Mouse (Mus musculus) embryo, embryonic 9.5 days (tissue): ENCODE data around the gene Dqx1.
A peak's percentile ranks its signal among the peaks of the same experiment; 100 is the strongest.

ENCODE experiments used
- DNase-seq: peaks from one replicate; pipeline ENCODE4 v3.0.0-alpha.2; 2017; ENCODE audit errors: extremely low spot score

Gene Dqx1

GRCm38 (mm10) chr6:83033249-83034185, 24.1 kb upstream of the Dqx1 start, which contains the start of the genes Dok1 and Loxl3:
Dok1 (minus strand) TSS chr6:83033471.
Loxl3 (plus strand) TSS chr6:83034173.
- peak; percentile 82 for DNase-seq

DNA sequence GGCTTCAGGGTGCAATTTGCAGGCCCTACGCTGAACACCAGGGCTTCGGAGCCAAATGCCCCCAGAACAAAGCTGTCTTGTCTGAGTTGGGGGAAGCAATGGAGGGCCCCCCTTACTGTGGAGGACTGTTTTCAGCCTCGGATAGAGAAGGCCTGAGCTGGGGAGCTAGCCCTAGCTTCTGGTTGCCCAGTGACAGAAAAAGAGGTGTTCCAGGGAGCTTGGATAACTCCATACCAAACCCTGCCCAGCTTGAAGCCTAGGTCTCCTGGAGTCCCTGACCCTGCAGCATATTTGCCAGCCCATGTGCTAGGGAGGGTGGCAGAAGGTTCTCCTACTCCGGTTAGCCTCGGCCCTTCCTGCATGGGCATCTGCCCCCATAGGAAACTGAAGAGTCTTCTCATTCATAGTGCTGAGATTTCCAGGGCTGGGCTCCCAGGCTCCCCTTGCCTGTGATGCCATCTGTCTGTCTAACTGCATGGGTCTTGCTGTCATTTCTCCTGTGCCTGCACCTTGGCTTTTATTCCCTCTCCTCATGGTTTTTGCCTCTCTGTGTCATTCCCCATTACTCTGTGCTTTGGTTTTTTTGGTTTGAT, 23.1 kb upstream of the Dqx1 start:
- DNase-seq: no peak

DNA sequence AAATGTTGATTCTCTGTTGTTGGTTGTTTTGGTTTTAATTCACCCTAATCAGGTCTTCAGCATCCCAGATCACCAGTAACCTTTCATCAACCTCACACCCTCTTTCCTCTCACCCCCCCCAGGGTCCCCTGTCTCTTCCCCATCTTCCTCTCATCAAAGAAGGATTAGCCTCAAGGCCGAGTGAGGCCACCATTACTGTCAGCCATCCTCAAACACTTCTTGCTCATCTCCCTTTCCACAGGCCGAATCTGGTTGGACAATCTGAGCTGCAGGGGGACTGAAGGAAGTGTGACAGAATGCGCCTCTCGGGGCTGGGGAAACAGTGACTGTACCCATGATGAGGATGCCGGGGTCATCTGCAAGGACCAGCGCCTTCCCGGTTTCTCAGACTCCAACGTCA, 20.5 kb upstream of the Dqx1 start:
- DNase-seq: no peak

DNA sequence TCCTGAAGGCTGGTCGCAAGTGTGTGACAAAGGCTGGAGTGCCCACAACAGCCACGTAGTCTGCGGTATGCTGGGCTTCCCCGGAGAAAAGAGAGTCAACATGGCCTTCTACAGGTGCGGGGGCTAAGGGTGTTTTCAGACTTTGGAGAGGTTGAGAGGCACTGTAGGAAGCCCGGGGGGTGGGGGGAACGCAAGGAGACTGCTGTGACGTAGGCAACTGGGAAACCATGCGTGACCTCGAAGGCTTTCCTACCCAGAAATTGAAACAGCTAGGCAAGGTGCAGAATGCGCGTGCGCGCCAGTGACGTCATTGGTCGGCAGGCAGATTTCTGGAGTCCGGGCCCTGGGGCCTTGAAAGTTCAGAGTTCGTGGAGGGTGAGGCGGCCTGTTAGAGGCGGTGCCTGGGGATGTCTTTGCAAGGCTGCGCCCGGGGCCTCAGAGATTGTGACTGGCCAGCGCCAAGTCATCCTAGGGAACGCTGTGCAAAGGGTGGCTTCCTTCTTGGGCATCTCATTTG, 19.1 kb upstream of the Dqx1 start:
- peak; percentile 94 for DNase-seq

GRCm38 (mm10) chr6:83040601-83041000, 17.0 kb upstream of the Dqx1 start:
- DNase-seq: no peak

GRCm38 (mm10) chr6:83043561-83043960, 14.1 kb upstream of the Dqx1 start:
- no peak for DNase-seq

- no peak for DNase-seq
Measured at GRCm38 (mm10) chr6:83043993-83044392, 13.7 kb upstream of the Dqx1 start.

GRCm38 (mm10) chr6:83044742-83045141, 12.9 kb upstream of the Dqx1 start:
- no peak for DNase-seq

DNA sequence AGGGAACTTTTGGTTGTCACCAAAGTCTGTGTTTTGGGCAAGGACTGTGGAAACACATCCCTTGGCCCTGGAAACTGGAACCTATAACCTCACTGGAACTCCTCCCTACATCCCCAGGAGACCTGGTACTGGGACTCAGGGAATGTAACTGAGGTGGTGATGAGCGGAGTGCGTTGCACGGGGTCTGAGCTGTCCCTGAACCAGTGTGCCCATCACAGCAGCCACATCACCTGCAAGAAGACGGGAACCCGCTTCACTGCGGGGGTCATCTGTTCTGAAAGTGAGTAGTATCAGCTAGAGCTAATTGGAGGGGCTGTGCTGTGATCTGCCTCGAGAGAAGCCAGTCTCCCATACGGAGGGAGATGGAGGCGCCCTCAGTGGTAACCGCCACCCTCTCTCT, 8.3 kb upstream of the Dqx1 start:
- DNase-seq: no peak

GRCm38 (mm10) chr6:83053136-83053960, 4.3 kb upstream of the Dqx1 start:
- peak; percentile 64 for DNase-seq

DNA sequence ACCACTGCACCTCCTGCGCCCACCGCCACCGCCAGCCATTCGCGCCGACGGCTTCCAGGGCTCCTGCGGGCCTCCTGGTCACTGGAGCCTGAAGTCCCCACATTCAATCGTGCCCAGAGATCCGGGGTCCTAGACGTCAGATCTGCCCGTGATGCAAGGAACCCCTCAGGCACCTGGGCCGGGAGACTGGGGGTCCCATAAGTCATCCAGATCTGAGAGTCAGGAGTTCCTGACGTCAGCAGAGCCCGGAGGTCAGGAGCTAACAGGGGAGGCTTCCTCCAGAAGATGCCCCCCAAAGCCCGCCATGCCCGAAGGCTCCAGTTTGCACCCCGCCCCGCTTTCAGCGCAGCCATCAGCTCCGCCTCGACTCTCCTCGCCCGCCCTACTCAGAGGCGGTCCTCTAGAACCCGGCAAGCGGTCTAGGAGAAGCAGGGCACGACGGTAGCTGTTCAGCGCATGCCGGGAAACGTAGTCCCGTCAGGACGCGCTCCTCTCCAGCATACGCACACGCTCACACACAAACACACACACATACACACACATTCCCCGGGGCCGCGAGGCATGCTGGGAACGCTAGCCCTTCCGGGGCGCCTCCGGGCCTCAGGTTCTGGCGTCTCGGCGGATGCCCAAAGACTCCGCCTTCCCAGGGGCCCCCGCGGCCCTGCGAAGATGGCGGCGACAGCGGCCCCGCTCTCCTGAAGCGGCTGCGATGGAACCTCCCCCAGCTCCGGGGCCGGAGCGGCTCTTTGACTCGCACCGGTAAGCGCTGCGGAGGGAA, 3.4 kb upstream of the Dqx1 start, which contains the start of gene Aup1:
Gene Aup1 (plus strand): TSS at position 448 of the 778 bp plus-strand sequence.
- DNase-seq: peak; percentile 99

DNA sequence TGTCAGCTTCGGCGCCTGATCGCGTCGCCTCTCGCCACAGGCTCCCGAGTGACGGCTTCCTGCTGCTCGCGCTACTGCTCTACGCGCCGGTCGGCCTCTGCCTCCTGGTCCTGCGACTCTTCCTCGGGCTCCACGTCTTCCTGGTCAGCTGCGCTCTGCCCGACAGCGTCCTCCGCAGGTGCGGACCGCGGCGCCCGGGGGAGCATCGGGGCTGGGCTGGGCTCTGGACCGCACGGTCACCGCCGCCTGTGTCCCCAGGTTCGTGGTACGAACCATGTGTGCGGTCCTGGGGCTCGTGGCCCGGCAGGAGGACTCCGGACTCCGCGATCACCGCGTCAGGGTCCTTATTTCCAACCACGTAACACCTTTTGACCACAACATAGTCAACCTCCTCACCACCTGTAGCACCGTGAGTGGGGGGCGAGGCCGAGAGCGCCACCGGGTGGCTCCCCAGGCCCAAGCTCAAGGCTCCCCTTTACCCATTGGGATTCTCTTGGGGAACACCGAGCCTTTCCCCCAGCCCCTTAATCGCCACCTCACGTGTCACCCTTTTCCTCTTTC, 2.7 kb upstream of the Dqx1 start, which contains the start of gene Htra2:
Gene Htra2 (minus strand): TSS at position 403 of the 561 bp plus-strand sequence.
- DNase-seq: no peak

DNA sequence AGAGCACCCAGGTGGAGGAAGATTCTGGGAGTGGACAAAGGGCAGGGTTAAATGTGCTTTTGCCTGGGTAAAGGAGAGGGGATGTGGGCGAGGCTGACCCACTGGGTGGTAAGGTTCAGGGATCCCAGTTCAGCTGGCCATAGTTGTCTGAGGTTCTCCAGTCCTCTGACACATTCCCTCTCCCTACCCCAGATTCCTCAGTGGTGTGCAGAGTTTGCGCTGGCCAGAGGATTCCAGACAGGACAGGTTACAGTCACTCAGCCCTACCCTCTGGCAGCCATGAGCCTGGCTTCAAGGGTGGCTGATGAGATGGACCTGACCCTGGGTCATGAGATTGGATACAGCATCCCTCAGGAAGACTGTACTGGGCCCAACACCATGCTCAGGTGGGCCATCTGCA, 1.1 kb downstream of the Dqx1 start:
- DNase-seq: no peak

GRCm38 (mm10) chr6:83065995-83066394, 8.4 kb downstream of the Dqx1 start:
- DNase-seq: no peak

GRCm38 (mm10) chr6:83066441-83066840, 8.8 kb downstream of the Dqx1 start:
- no peak for DNase-seq

DNA sequence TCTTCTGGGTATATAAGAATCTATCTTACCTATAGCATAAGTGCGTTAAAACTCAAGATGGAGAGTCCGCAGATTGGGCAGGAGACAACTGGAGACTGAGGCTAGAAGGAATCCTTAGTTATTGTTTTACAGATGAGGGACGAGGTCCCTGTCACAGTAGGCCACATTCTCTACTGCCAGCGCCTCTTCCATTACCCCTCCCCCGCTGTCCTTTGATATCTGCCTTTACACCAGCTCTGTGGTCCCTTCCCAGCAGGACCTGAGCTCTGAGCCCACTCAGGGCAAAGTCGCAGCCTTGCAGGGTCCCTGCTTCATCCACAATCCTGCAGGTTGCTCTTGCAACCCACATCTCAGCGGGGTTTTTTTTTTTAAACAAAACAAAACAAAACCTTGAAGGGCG, 10.6 kb downstream of the Dqx1 start:
- no peak for DNase-seq

DNA sequence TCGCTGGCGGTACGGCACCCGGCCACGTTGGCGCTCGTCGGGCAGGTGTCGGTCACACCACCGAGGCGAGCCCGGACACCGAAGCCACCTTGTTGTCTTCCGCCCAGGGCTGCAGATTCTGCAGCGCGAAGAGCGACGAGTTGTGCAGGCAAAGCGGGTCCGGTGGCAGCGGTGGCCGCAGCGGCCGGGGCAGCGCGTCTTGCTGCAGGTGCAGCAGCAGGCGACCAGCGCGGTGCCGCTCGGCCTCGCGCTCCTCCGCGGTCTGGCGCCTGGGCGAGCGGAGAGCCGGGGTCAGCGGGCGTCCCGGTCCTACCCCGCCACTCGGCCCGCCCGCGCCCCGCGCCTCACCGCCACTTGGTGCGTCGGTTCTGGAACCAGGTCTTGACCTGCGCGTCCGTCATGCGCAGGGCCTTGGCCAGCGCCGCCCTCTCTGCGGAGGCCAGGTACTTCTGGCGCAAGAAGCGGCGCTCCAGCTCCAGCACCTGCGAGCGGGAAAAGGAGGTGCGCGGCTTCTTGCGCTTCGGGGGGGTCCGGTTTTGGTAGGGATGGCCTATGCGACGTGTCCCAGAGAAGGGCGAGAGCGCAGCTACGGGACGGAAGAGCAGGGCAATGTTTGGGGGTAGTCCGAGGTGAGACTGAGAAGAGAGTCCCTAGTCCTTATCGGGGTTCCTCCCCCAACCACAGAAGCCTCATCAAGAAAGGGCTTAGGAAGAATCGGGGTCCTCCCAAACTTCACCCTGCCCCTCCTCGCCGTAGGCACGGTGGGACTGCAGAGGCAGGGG, 11.3 kb downstream of the Dqx1 start:
- DNase-seq: no peak

DNA sequence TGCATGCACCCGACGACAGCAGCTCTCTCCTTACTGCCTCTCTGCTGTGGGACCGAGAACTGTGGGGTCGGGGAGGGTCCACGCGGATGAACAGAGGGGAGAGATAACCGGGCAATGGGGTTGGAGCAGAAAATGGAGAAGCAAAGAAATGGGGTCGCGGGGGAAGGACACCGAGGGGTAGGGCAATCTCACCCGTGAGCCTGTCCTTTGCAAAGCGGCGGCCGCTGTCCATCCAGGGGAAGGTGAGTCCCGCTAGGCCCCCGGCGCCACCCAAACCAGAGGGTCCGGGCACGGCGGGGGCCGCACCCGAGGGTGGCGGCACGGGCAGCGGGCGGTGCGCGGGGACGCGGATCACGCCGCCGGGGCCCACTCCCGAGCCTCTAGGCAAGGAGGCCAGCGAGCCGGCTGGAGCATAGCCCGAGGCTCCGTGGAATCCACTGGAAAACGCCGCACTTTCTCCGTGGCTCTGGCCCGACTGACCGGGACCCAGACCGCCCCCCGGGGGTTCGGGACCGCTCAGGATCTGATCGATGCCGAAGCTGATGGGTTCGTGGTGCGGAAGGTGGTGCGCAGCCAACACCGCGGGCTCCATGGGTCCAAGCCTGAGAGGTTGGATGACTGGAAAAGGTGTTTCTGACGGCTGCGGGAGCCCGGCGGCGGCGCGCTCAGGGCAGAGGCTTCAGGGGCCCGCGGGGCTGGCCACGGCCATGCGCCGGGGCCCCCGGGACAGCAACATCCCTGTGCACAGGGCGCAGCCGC, 12.0 kb downstream of the Dqx1 start:
- DNase-seq: peak; percentile 43

DNA sequence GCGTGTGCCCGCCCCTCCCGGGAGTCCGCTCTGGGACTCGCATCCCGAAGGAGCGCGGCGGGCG, 12.4 kb downstream of the Dqx1 start, which contains the start of gene Tlx2:
Gene Tlx2 (minus strand): TSS at position 47 of the 64 bp plus-strand sequence.
- DNase-seq: no peak
